Mouse (Mus musculus) leukemia stem cell, adult 10-12 weeks (primary cell): ENCODE measurements around the gene Glis2. TPM values are rescaled to one million over a fixed set of nuclear protein-coding genes. Genes with fewer than 3 reads are reported as not detected.

ENCODE experiments used
- polyA plus RNA-seq: library from polyadenylated mRNA; stranded (reverse); fragments of >175 nt; gene quantifications from 2 replicates; pipeline ENCODE4 v1.2.3, GENCODE M21; 2012; ENCODE audit warnings: low replicate concordance

Glis2 gene
- polyA plus RNA-seq = 0.34 and 1.0 TPM in 2 replicates

GRCm38 (mm10) chr16:4593971-4594813, at the start of gene Glis2:
Gene Glis2 (plus strand): TSS chr16:4594713.

DNA sequence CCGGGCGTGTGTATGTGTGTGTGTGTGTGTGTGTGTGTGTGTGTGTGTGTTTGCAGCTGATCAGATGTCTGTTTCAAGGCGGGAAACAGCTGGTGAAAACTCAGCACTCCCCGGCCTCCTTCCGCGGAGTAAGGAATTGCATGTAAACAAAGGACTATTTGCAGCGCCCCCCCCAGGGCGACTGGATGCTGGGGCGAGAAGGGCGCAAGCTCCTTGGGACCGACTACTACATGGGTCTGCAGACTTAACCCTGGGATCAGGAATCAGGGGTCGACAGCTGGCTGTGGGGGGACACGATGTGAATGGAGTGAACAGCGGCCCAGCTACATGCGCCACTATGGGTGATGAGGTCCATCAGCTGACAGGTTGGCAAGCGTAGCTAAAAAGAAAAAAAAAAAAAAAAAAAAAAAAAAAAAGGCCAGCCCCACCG, 34.8 kb upstream of the Glis2 start, which contains the start of gene Tfap4:
TSS of gene Tfap4 (minus strand) at position 140 of the 430 bp plus-strand sequence.

DNA sequence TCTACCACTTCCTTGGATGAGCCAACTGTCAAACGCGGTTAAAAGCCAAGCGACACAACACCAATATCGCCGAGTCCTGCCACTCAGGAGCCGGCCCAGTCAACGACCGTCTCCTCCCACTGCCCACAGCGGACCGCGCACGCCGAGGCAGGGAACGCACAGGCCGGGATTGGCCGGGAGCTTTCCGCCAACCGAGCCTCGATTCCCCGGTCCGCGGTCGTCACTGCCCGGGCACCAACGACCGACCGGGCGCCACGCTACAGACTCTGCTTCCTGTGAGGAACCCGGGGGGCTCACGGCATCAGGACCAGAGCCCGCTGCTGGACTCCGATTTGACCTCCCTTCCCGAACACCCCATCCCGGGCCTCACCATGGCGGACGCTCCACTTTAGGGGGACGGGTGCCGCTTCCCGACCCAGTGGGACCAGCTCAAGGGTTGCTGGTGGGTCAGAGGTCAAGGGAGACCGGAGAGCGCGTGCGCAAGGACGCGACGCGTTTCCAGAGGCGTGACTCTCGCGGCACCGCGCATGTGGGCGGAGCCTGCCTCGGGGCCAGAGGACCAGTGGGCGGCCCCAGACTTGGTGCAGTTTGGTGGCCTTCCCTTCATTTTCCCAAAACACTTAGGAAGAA, 30.1 kb downstream of the Glis2 start, which contains the start of gene Pam16:
TSS of gene Pam16 (minus strand) at position 508 of the 630 bp plus-strand sequence.

DNA sequence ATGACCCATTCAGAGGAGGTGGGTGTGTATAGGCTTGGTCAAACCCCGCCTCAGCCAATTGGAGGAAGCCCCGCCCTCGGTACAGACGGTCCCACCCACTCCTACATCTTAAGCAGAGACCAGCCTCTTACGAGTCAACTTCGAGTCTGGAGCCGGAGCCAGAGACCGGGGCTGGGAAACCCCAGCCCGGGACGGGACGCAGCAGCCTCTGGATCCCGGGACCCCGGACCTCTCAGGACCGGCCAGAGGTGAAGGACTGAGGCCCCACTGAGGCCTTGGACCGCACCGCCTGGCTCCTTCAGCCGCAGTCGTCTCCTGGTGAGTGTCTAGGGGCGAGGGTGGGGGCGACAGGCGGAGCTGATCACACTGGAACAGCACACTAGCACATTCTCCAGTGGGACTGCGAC, 45.3 kb downstream of the Glis2 start, which contains the start of the genes Vasn and Dnaja3:
TSS of gene Vasn (plus strand) at position 111 of the 407 bp plus-strand sequence.
TSS of gene Dnaja3 (plus strand) at position 159 of the 407 bp plus-strand sequence.

Other genes starting within 250 kb of the Glis2 start
- gene Adcy9, start 174.2 kb upstream of the Glis2 start, polyA plus RNA-seq = 3.8 and 6.2 TPM in 2 replicates
- 0.96 TPM in 1 of 2 replicates, not detected in the other for gene Srl, start 52.9 kb upstream of the Glis2 start, polyA plus RNA-seq
- gene Tfap4, start 34.9 kb upstream of the Glis2 start, polyA plus RNA-seq = 40.4 and 55.8 TPM in 2 replicates
- gene Pam16, start 30.3 kb downstream of the Glis2 start, polyA plus RNA-seq = 69.3 and 127 TPM in 2 replicates
- 0.37 and 0.63 TPM in 2 replicates for gene Vasn, start 45.2 kb downstream of the Glis2 start, polyA plus RNA-seq
- 14.2 and 29.3 TPM in 2 replicates for gene Dnaja3, start 45.3 kb downstream of the Glis2 start, polyA plus RNA-seq
- 117 and 151 TPM in 2 replicates for gene Coro7, start 85.1 kb downstream of the Glis2 start, polyA plus RNA-seq
- 4.3 and 15.4 TPM in 2 replicates for gene Nmral1, start 124.6 kb downstream of the Glis2 start, polyA plus RNA-seq
- 4.1 and 6.7 TPM in 2 replicates for gene Hmox2, start 131.6 kb downstream of the Glis2 start, polyA plus RNA-seq
- 13.9 and 61.9 TPM in 2 replicates for gene Cdip1, start 195.6 kb downstream of the Glis2 start, polyA plus RNA-seq
- not detected in 2 replicates for gene 4930562C15Rik, start 240.7 kb downstream of the Glis2 start, polyA plus RNA-seq